Mouse (Mus musculus): ENCODE results near the gene Gmppb.

The Gmppb gene

DNA sequence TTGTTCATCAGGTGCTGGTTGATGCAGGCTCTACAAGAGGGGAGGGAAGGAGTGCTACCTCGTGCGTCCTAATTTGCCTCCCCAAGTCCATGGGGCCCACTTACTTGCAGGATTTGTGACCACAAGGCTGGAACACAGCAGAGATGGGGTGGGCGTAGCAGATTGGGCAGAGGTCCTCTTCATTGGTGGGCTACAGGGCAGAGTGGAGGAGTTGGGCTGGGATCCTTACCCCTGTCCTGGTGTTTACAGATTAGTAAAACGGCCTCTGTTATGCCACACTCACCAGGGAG lies 2.8 kb downstream of the Gmppb start:
- DNase-seq, result no peak

DNA sequence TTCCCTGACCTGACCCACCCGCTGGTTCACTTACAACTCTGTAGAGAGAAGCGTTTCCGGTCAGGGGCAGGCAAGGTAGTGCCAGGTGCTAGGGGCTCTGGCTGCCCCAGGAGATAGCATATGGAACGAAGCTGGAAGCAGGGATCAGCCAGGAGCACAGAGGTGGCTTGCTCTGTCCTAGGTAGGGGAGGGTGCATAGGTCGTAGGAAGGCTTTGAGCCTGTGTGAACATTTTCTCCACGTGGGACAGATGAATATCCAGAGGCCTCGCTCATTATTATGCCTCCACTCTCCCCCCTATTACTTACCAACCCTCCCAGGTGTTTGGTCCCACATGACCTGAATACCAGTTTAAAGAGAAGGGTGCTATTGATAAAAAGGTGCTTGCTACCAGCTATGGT lies 3.4 kb downstream of the Gmppb start:
- DNase-seq, result no peak

DNA sequence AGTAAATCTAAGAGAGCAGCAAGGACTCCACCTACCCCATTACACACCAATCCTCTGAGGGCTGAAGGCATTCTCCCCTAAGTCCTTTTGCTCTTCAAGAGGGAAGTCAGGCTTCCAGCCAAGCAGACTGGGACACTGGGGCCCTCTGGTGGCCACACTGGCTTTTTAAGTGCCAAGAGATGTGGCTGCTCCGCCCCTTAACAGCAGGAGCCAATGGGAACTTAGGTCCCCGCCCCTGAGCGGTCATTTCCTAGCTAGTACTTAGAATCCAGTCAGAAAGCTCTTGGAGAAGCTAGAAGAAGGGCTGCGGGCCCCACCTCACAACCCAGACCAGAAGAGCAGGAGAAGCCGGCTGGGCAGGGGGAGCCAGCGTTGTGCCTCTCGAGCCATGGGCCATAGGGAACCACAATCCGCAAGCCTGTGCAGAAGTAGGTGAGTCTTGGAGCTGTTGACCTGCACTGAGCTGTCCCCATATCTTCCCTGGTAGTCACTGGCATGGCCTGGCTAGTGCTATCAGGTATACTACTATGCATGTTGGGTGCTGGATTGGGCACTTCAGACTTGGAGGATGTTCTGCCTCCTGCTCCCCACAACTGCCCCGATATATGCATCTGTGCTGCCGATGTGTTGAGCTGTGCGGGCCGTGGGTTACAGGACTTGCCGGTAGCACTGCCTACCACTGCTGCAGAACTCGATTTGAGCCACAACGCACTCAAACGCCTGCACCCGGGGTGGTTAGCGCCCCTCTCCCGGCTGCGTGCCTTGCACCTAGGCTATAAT lies 4.0 kb downstream of the Gmppb start, which contains the start of gene Amigo3:
Gene Amigo3 (plus strand): TSS at position 275 of the 780 bp plus-strand sequence.
- DNase-seq, result peak; percentile 97

DNA sequence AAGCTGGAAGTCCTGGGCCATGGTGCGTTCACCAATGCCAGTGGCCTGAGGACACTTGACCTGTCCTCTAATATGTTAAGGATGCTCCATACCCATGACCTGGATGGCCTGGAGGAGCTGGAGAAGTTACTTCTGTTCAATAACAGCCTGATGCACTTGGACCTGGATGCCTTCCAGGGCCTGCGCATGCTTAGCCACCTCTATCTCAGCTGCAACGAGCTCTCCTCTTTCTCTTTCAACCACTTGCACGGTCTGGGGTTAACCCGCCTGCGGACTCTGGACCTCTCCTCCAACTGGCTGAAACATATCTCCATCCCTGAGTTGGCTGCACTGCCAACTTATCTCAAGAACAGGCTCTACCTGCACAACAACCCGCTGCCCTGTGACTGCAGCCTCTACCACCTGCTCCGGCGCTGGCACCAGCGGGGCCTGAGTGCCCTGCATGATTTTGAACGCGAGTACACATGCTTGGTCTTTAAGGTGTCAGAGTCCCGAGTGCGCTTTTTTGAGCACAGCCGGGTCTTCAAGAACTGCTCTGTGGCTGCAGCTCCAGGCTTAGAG lies 4.7 kb downstream of the Gmppb start:
- no peak for DNase-seq

DNA sequence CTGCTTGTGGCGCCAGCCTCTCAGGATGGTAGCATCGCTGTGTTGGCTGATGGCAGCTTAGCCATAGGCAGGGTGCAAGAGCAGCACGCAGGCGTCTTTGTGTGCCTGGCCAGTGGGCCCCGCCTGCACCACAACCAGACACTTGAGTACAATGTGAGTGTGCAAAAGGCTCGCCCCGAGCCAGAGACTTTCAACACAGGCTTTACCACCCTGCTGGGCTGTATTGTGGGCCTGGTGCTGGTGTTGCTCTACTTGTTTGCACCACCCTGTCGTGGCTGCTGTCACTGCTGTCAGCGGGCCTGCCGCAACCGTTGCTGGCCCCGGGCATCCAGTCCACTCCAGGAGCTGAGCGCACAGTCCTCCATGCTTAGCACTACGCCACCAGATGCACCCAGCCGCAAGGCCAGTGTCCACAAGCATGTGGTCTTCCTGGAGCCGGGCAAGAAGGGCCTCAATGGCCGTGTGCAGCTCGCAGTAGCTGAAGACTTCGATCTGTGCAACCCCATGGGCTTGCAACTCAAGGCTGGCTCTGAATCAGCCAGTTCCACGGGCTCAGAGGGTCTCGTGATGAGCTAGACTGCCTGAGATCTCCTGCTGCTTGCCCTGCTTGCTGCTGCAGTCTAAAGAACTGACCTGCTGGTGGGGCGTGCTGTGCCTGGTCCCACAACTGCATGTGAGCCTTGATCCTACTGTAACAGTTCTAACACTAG lies 5.4 kb downstream of the Gmppb start:
- DNase-seq, result no peak

DNA sequence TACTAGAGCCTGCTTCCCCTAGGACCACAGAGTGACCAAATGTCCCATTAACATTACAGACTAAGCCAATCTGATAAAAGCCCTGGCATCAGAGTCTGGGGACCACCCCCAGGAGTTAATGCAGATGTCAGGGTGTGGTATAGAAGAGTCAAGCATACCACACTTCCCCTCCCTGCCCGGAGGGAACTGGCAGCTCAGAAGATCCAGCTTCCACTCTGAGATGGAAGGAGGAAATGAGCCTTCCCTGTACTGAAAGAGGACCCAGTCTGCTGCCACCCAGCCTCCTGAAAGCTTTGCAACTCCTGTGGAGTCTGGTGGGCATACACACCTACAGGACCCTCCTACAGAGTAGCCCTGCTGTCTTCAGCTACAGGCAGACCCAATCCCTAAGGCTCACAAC lies 6.0 kb downstream of the Gmppb start:
- DNase-seq, result no peak

DNA sequence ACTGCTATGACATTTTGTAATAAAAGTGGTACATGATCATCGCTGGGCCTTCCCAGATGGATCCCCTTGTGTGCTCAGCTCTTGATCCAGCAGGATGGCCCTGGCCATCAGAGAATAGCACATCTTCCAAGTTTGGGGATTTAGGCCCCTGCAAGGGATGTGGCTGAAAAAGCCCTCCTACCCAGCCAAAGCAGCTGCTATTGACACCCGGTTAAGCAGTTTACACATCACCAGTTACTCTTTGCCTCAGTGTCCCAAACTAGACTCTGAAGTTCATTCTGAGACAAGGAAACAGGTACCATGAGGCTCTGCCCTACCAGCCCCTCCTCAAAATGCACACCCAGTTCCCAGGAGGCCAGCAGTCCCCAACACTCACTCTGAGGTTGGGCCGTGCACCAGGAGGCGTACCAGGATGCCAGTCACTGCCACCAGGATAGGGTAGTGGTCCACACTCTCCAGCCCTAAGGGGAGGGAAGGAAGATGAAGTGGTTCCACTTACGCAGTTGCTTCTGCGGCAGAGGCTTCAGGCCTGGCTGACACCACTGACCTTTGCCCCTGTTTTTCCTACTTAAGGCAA lies 6.7 kb downstream of the Gmppb start:
- no peak for DNase-seq

DNA sequence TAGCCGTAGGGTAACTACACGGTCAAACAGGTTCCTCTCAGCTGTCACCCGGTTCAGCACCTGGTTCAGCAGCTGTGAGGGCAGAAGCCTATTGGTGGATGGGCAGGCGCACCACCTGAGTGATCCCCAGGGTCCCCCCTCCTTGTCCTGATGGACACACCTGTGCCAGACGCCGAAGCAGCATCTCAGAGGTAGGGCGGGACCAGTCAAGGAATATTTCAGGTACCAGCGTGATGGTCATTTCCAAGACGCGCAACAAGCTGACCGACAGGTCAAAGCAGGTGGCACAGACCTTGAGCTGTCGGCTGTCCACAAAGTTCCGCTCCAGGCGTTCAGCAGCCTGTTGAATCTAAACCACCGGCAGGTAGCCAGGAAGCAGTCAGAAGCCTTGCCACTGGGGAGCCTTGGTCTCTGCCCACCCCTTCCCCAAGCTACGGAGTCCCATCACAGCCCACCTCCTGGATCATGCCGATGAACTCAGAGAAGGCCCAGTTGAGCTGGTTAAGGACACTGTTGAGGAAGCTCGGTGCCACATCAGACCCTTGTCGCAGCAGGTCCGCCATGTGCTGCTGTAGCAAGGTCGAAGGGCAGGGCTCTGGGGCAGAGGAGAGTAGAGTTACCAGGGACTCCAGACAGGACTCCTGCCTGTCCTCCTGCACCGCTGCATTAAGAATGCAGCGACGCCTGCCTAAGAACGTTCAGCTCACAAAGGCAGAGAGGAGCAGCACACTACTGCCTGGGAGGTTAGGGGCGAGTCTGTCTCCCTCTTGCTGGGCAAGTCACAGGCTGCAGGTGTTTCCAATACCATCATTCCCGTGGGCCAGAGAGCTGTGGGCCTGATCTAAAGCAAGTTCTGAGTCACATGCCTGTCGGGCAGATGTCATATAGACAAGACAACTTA lies 7.6 kb downstream of the Gmppb start:
- no peak for DNase-seq

DNA sequence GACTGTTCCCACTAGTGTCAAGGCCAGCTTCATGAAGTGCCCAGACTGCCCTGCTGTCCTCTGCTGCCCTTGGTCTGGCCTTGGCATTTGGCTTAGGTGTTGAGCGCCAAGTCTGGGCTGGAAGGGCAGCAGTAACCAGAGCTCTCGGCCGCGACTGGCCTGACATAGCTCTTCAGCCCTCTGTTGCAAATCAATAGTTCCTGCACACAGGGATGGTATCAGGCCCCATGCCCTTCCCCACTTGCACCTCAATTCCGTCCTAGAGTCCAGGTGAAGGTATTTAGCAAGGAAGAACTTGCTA lies 8.2 kb downstream of the Gmppb start:
- DNase-seq, result no peak

DNA sequence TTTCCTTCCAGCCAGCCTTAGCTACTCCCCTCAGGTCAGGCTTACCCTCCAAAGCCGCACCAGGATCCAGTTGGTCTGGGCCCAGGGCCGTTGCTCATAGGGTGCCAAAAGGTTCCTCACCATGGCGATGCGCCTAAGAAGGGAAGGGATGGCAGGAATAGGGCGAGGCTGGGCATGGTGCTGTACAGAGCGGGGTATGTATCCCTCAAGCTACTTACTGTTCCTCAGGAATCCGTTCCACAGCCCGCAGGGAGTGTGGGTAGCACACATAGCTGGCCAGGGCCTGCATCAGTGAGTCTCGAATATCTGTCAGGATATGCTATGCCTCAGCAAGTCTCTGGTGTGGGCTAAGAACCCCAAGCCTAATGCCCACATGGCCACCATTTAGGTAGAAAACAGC lies 9.2 kb downstream of the Gmppb start:
- DNase-seq, result no peak

DNA sequence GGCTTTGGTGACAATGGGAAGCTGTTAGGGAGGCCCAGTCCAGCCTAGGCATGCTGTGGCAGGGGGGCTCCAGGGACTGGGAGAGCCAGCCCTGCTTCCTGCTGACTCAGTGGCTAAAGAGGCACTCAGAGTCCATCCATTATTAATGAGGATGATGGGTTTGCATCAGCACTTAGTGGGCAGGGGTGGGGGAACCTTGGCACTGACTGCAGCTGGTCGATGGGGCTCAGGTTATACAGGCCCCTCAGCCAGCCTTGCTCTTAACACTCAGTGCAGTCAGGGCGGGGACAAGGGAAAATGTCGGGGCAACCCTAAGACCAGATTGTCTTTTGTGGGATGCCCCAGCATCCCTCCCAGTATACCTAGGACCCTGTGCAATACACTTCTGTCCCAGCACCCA lies 13.1 kb downstream of the Gmppb start:
- no peak for DNase-seq

DNA sequence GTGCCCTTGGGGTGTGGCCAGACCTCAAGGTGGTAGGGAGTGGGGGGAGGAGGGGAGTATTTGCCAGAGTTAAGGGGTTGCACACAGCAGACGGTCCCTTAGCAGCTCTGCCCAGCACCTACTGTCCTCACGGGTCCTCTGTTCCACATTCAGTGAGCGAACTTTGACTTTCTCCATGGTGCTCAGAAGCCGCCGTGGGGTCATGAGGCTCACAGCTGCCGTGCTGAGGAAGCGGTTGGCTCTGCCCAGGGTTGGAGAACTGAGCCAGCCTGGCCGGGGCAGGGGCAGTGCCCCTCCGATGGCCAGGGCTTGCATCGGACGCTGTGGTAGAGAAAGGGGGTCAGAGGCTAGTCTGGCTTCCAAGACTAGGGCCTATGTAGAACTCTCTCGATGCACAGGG lies 14.3 kb downstream of the Gmppb start:
- DNase-seq, result no peak

DNA sequence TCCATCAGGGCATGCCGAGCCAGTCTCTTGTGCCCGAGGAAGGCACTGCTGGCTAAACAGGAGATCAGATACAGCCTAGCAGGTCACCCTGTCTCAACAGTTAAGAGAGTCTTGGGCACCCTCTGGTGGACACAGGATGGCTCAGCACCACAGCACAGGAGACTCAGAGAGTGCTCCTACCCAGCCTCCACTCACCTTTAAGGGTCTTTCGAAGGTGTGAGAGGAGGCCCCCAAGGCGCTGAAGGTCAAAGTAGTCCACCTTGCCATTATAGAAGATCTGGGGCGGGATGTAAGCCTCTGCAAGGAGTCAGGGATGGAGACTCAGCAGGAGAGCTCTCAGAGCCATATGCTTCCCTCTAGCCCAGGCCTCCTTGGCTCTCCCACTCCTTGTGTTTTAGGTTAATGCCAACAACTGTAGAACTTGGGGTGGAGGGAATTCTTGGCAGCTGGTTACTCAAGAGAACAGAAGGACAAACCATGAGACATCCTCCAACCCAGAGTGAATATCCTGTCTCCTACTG lies 16.5 kb downstream of the Gmppb start:
- peak; percentile 76 for DNase-seq

DNA sequence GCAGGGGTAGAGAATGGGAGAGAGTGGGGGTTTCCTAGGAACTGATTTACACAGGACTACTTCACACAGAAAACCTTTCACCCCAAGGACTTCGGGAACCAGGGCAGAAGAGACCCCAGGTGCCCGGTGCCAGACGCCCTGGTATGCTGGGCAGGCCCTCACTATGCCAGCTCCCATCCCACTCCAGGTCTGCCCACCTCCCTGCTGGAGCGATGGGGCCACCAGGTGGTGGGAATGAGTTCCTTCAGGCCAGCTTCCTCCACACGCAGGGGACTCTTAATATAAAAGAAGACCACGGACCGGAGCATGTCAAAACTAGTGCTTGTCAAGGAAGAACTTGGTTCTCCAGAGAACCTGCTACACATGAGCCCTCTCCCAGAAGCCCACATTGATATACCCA lies 18.2 kb downstream of the Gmppb start:
- DNase-seq, result no peak

DNA sequence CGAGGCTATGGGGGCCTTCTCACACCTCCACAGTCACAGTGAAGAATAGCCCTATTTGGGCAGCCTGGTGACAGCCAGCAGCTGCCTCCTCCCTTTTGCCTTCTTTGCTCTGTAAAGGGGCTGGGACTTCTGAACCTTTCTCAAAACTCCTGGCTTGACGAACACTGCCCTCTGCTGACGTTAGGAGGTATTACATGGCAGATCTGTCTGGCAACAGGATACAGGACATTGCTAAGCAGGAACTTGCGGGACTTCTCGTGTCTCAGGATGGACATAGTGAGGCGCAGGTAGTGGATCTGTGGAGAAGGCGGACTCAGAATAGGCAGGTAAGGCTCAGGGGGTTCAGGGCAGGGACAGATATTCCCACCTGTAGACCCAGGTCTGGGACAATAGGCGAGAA lies 18.9 kb downstream of the Gmppb start:
- DNase-seq, result peak; percentile 85

DNA sequence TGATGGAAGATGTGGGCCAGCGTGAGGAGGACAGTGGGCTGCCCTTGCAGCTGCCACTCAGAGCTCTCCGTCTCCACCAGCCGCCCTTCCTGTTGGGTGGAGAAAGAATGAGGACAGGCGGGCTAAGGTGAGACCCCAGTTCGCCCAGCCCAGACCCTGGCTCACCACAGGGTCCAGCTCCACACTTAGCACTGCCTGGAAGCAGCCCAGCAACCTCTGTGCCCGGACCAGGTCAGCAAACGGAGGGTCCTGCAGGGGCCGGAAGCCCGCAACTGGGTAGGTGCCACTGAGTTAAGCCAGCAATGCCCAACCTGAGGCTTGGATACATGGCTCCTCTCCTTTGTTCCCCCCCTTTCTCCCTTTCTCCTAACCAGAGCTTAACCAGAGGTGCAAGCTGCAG lies 20.0 kb downstream of the Gmppb start:
- no peak for DNase-seq

DNA sequence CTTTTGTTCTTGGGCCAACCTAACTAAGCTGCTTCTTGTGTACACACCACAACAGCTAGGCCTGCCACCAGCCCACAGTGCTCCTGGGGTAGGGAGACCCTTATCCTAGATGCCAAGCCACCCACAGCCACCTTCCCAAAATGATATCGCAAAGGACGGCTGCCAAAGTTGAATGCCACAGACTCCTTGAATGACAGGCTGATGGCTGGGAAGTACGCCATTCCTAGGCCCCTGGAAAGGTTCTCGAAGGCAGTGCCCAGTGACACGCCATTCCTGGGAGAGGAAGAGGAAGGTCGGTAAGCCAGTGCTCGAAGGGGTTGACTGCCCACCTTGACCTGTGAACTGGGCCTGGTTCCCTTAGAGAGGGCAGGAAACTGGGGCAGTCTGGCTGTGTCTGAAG lies 20.5 kb downstream of the Gmppb start:
- DNase-seq, result no peak

DNA sequence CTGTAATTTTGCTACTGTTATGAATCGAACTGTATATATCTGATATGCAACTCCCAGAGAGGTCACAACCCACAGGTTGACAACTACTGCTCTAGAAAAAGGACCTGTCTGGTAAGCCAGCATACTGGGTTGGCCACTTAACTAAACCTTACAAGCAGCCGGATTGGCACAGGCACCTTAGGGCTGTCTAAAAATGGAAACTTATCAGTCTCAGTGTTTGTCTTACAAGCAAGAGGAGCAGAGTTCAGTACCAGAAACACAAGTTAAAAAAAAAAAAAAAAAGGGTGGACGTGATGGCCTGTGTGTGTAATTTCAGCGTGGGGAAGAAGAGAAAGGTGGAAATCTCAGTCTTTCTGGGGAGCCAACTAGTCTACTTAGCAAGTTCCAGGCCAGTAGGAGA lies 22.8 kb downstream of the Gmppb start:
- DNase-seq, result no peak

DNA sequence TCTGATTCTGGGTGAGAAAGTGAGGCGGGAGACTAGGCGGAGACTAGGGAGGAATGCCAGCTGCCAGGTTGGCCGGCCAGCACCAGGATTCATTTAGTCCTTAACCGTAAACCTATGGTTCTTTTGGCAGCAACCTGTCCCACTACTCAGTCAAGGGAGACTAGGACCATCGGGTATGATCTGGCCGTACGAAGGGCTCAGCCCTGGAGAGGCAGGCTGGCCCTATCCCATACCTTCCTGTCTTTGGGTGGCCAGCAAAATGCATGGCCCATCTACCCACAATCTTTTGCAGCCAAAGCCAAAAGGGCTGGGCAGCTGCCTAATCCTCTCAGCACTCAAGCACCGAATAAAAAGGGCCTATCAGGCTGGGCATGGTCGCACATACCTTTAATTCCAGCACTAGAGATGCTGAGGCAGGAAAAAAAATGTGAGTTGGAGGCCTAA lies 23.5 kb downstream of the Gmppb start:
- DNase-seq, result no peak

DNA sequence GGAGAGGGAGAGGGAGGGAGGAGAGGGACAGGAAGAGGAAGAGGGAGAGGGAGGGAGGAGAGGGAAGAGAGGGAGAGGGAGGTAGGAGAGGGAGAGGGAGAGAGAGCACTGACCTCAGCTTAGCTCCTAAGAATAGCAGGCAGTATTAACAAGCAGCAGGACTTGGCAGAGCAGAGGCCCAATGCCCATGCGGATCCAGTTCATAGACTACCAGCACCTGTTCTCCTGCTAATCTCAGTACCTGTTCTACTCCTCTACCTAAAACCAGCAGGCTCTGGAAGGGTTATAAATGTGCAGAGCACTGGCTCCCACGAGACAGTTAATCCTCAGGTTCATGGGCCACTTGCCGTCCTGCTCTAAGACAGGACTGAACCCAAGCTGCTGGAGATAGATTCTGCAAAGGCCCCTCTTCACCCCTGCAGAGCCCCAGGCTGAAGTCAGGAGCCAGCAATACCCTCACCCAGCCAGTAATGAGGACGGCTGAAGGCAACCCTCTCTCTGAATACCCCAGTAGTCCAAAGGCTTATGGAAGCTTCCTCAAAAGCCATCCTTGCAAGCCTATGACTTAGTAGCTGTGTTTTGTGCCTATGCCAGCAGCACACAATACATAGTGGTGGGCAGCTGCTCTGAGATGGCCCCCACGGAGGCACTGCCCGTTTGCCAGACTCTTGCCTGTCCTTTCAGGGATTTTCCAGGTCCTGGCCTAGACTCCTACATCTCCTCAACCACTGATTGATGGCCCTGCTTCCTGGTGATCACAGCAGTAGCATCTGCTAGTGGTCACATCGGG lies 24.3 kb downstream of the Gmppb start:
- no peak for DNase-seq

DNA sequence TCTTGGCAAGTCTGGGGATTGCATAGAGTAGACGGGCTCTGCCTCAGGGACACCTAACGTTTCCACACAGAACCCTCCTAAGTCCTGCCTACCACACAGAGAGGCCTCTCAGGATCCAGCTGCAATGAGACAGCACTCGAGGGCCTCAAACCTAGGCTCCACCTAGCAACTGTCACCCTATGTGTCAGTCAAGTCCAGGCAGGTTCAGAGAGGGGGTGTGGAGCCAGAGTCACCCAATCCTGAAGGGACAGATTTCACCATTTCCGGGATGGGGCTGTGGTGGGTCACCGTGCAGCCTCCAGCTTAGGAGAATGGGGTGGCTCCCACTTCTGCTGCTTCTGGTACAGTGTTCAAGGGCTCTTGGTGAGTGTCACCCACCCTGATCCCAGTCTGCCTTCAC lies 31.1 kb downstream of the Gmppb start, which contains the start of gene Mst1:
Gene Mst1 (plus strand): TSS at position 269 of the 400 bp plus-strand sequence.
- DNase-seq, result no peak

DNA sequence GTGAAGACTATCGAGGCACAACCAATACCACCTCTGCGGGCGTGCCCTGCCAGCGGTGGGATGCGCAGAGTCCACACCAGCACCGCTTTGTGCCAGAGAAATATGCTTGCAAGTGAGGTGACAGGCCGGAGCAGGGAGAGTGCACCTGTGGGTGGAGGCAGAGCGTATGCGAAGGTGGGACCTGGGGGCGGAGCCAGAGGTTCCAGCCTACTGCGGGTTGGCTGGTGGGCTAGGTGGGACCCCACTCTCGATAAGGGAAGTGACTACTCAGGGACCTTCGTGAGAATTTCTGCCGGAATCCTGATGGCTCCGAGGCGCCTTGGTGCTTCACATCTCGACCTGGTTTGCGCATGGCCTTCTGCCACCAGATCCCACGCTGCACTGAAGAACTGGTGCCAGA lies 33.5 kb downstream of the Gmppb start:
- no peak for DNase-seq
